Mouse (Mus musculus): ENCODE results near the gene Vmn1r83.

Vmn1r83 gene

GRCm38 (mm10) chr7:12329381-12329780, at the start of gene Vmn1r83:
Gene Vmn1r83, minus strand, starts transcription at chr7:12329481.
- no peak for DNase-seq

GRCm38 (mm10) chr7:12369173-12369572, 39.9 kb upstream of the Vmn1r83 start, which contains the start of gene Vmn1r84:
Gene Vmn1r84, minus strand, starts transcription at chr7:12369273.
- no peak for DNase-seq

GRCm38 (mm10) chr7:12300130-12300529, 29.2 kb downstream of the Vmn1r83 start, which contains the start of gene Vmn1r82:
Gene Vmn1r82, plus strand, starts transcription at chr7:12300430.
- no peak for DNase-seq

All from kidney, postnatal 36 days (tissue).